In the genomic region with DNA sequence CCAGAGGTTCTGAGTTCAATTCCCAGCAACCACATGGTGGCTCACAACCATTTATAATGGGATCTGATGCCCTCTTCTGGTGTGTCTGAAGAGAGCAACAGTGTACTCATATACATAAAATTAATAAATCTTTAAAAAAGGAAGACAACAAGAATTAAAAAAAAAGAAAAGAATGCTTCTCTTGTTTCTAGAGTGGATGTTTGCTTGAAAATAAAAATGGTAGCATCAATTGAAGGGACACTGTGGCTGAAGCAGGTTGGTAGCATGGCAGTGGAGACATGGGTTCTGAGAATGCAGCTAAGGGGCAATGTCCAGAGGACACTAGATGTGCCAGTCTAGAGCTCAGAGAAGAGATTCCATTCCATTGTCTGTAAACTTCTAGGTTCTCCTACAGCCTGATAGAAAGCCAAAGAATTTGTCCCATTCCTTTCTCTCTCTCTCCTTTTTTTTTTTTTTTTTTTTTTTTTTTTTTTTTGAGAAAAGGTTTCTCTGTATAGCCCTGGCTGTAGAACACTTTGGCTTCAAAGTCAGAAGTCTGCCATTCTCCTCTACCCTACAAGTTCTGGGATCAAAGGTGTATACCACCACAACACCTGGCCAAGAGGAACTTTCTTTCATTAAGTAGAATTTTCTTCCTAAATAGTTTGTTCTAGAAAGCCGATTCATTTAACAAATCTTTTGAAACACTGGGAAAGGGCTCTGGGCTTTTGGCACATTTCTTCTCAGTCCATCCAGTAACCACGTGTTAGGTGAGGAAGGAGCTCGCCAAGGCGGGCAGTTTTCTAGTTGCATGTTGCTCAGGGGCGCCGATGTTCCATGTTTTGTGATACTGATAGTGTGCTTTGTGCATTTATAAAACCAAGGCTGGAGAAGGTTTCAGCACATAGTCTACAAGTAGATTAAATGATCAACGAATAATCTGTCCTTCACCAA, we compare ENCODE assay signal across 14 mouse cellular contexts.
DNase-seq lines count a peak whose midpoint lies in the region; ATAC-seq and TF ChIP-seq lines count a peak whose summit lies in the region.
"Had no signal": no experiment of that assay in that cellular context is flagged by ENCODE, and none has a peak within 500 bp of the region (broad histone marks: within the 10 kb centered on the region; RNA-seq: fewer than 3 reads in every experiment).

No protein-coding gene starts in this region.

- H3K27me3 ChIP-seq in forebrain, embryonic 10.5 days (ENCODE audit: poor library complexity, severe bottlenecking), result peaks cover 15% of the 10 kb centered on the region
- no peaks in the 10 kb centered on the region for H3K27me3 ChIP-seq in forebrain, postnatal 0 days (ENCODE audit: insufficient read depth, low read length)
- H3K27me3 ChIP-seq in intestine, postnatal 0 days (replicated peaks; ENCODE audit: control insufficient read depth, insufficient read depth, low read length), result no peaks in the 10 kb centered on the region
- no peaks in the 10 kb centered on the region for H3K27me3 ChIP-seq in intestine, embryonic 15.5 days (replicated peaks)
- no peaks in the 10 kb centered on the region for H3K27me3 ChIP-seq in neural tube, embryonic 13.5 days

- no peak overlapping the region for H3K4me2 ChIP-seq in forebrain, postnatal 0 days (ENCODE audit: low read depth)
- H3K4me2 ChIP-seq in intestine, postnatal 0 days (replicated peaks; ENCODE audit: low read depth), result peak overlapping the region; percentile 37; the same call in 1 of the 2 replicates
- no peak overlapping the region for H3K4me2 ChIP-seq in intestine, embryonic 15.5 days (replicated peaks)
- H3K4me2 ChIP-seq in neural tube, embryonic 13.5 days, result peak overlapping the region; percentile 50

- DNase-seq in forebrain, embryonic 10.5 days (ENCODE audit: extremely low spot score, low spot score), result no peak
- DNase-seq in forebrain, postnatal 0 days, result no peak
- no peak for DNase-seq in neural tube, embryonic 10.5 days (ENCODE audit: extremely low spot score, low spot score)
- no peak for DNase-seq in ovary, adult 18-20 months (ENCODE audit: low spot score)
- DNase-seq: adrenal gland, adult 2 months; gastrocnemius, postnatal 36 days; heart, postnatal 14 days; left cerebral cortex, postnatal 4 days; lung, postnatal 36 days; right cerebral cortex, postnatal 25 days had no signal

- H3K4me1 ChIP-seq in forebrain, embryonic 10.5 days, result peaks cover 41% of the 10 kb centered on the region
- peaks cover 4% of the 10 kb centered on the region for H3K4me1 ChIP-seq in forebrain, postnatal 0 days (ENCODE audit: insufficient read depth)
- H3K4me1 ChIP-seq in intestine, postnatal 0 days (replicated peaks; ENCODE audit: control insufficient read depth, insufficient read depth, low read length), result no peaks in the 10 kb centered on the region
- peaks cover 8% of the 10 kb centered on the region for H3K4me1 ChIP-seq in intestine, embryonic 15.5 days (replicated peaks)
- H3K4me1 ChIP-seq in neural tube, embryonic 13.5 days (replicated peaks), result peaks cover 25% of the 10 kb centered on the region

- no peak for TF ChIP-seq CTCF in forebrain, postnatal 0 days (IDR thresholded peaks at IDR 0.05; ENCODE audit: low read depth)
- no peak for TF ChIP-seq CTCF in intestine, postnatal 0 days (IDR thresholded peaks at IDR 0.05; ENCODE audit: low read depth)

- peak overlapping the region; percentile 82; the same call in 1 of the 2 replicates for H3K27ac ChIP-seq in forebrain, embryonic 10.5 days
- no peak overlapping the region for H3K27ac ChIP-seq in forebrain, postnatal 0 days (ENCODE audit: low read depth, low read length)
- H3K27ac ChIP-seq in intestine, postnatal 0 days (ENCODE audit: low read depth, low read length), result no peak overlapping the region
- no peak overlapping the region for H3K27ac ChIP-seq in intestine, embryonic 15.5 days
- no peak overlapping the region for H3K27ac ChIP-seq in neural tube, embryonic 13.5 days (replicated peaks)

- no peak for ATAC-seq in forebrain, postnatal 0 days
- no peak for ATAC-seq in intestine, postnatal 0 days
- no peak for ATAC-seq in intestine, embryonic 15.5 days
- ATAC-seq in neural tube, embryonic 13.5 days (ENCODE audit: low read depth), result no peak
- ATAC-seq in erythroblast, adult 5-6 weeks (replicated peaks; ENCODE audit: low FRiP score, poor library complexity, severe bottlenecking), result no peak

- no peaks in the 10 kb centered on the region for H3K36me3 ChIP-seq in forebrain, embryonic 10.5 days (replicated peaks)
- H3K36me3 ChIP-seq in forebrain, postnatal 0 days (ENCODE audit: insufficient read depth), result no peaks in the 10 kb centered on the region
- no peaks in the 10 kb centered on the region for H3K36me3 ChIP-seq in intestine, postnatal 0 days (ENCODE audit: control insufficient read depth, insufficient read depth)
- no peaks in the 10 kb centered on the region for H3K36me3 ChIP-seq in intestine, embryonic 15.5 days
- no peaks in the 10 kb centered on the region for H3K36me3 ChIP-seq in neural tube, embryonic 13.5 days

- peak overlapping the region; percentile 46; the same call in 1 of the 2 replicates for H3K4me3 ChIP-seq in forebrain, embryonic 10.5 days
- no peak overlapping the region for H3K4me3 ChIP-seq in forebrain, postnatal 0 days (ENCODE audit: low read depth, low read length)
- no peak overlapping the region for H3K4me3 ChIP-seq in intestine, postnatal 0 days (ENCODE audit: low read depth, low read length)
- H3K4me3 ChIP-seq in intestine, embryonic 15.5 days (replicated peaks), result no peak overlapping the region
- H3K4me3 ChIP-seq in neural tube, embryonic 13.5 days, result no peak overlapping the region

- no peak overlapping the region for H3K9ac ChIP-seq in forebrain, postnatal 0 days
- H3K9ac ChIP-seq in intestine, postnatal 0 days (ENCODE audit: low read depth, low read length), result no peak overlapping the region
- no peak overlapping the region for H3K9ac ChIP-seq in intestine, embryonic 15.5 days
- no peak overlapping the region for H3K9ac ChIP-seq in neural tube, embryonic 13.5 days

- WGBS in forebrain, embryonic 10.5 days, result 96% methylated on average over 7 of the region's 7 CpGs
- 94% methylated on average over 7 of the region's 7 CpGs for WGBS in forebrain, postnatal 0 days
- 93% methylated on average over 7 of the region's 7 CpGs for WGBS in intestine, postnatal 0 days
- WGBS in intestine, embryonic 15.5 days, result 92% methylated on average over 7 of the region's 7 CpGs
- WGBS in neural tube, embryonic 13.5 days, result 96% methylated on average over 7 of the region's 7 CpGs

- H3K9me3 ChIP-seq in forebrain, embryonic 10.5 days, result no peaks in the 10 kb centered on the region
- no peaks in the 10 kb centered on the region for H3K9me3 ChIP-seq in forebrain, postnatal 0 days (ENCODE audit: low read length)
- no peaks in the 10 kb centered on the region for H3K9me3 ChIP-seq in intestine, postnatal 0 days (ENCODE audit: control insufficient read depth)
- H3K9me3 ChIP-seq in intestine, embryonic 15.5 days, result no peaks in the 10 kb centered on the region
- no peaks in the 10 kb centered on the region for H3K9me3 ChIP-seq in neural tube, embryonic 13.5 days

Comparison
In these comparisons a context has a peak if more than half of its experiments do, and no peak if none do; other contexts are left out.
1. H3K4me2 ChIP-seq: peak in intestine, postnatal 0 days (single experiment) and neural tube, embryonic 13.5 days (single experiment); none in forebrain, postnatal 0 days (single experiment) and intestine, embryonic 15.5 days (single experiment).